Mouse (Mus musculus): ENCODE measurements at regions not wholly inside any gene's neighbourhood (a gene's known extent, or its start where the extent isn't known, plus 50 kb on each side); places are given as distances from the start of the nearest gene placed in this dataset.
A peak's percentile ranks its signal among the peaks of the same experiment; 100 is the strongest.

- no peak for DNase-seq (ENCODE audit: extremely low spot score in 1 of 2, low spot score in 2 of 2)
- intact Hi-C loops (cut with DNase I): no loop called here
These were observed 119.3 kb downstream of the Ttc8 start for GRCm38 (mm10) chr12:99039497-99040322.

GRCm38 (mm10) chr12:99041606-99042005, 121.2 kb downstream of the Ttc8 start:
- no peak for DNase-seq (ENCODE audit: extremely low spot score in 1 of 2, low spot score in 2 of 2)
- intact Hi-C loops (cut with DNase I): no loop called here

GRCm38 (mm10) chr12:99042918-99043862, 122.8 kb downstream of the Ttc8 start:
- intact Hi-C loops (cut with DNase I): no loop called here

GRCm38 (mm10) chr12:99044477-99044876, 124.1 kb downstream of the Ttc8 start:
- intact Hi-C loops (cut with DNase I): no loop called here
- no peak for DNase-seq (ENCODE audit: extremely low spot score in 1 of 2, low spot score in 2 of 2)

More at GRCm38 (mm10) chr12:99042918-99043862, 122.8 kb downstream of the Ttc8 start:
- no peak for DNase-seq (ENCODE audit: extremely low spot score in 1 of 2, low spot score in 2 of 2)

- no peak for DNase-seq (ENCODE audit: extremely low spot score in 1 of 2, low spot score in 2 of 2)
- intact Hi-C loops (cut with DNase I): no loop called here
These were observed 130.1 kb downstream of the Ttc8 start for GRCm38 (mm10) chr12:99050426-99050825.

- intact Hi-C loops (cut with DNase I): no loop called here
- DNase-seq (ENCODE audit: extremely low spot score in 1 of 2, low spot score in 2 of 2): no peak
These were observed 132.2 kb downstream of the Ttc8 start for GRCm38 (mm10) chr12:99052599-99052998.

GRCm38 (mm10) chr12:99057521-99057920, 137.1 kb downstream of the Ttc8 start:
- no peak for DNase-seq (ENCODE audit: extremely low spot score in 1 of 2, low spot score in 2 of 2)
- intact Hi-C loops (cut with DNase I): no loop called here

GRCm38 (mm10) chr12:99058916-99059315, 138.5 kb downstream of the Ttc8 start:
- DNase-seq (ENCODE audit: extremely low spot score in 1 of 2, low spot score in 2 of 2): no peak
- intact Hi-C loops (cut with DNase I): no loop called here

- intact Hi-C loops (cut with DNase I): no loop called here
- DNase-seq (ENCODE audit: extremely low spot score in 1 of 2, low spot score in 2 of 2): no peak
These were observed 139.1 kb downstream of the Ttc8 start for GRCm38 (mm10) chr12:99059491-99059890.

- intact Hi-C loops (cut with DNase I): no loop called here
- no peak for DNase-seq (ENCODE audit: extremely low spot score in 1 of 2, low spot score in 2 of 2)
These were observed 140.3 kb downstream of the Ttc8 start for GRCm38 (mm10) chr12:99060702-99061101.

GRCm38 (mm10) chr12:99063441-99063840, 143.1 kb downstream of the Ttc8 start:
- DNase-seq (ENCODE audit: extremely low spot score in 1 of 2, low spot score in 2 of 2): no peak
- intact Hi-C loops (cut with DNase I): no loop called here

GRCm38 (mm10) chr12:99063885-99064284, 143.5 kb downstream of the Ttc8 start:
- DNase-seq (ENCODE audit: extremely low spot score in 1 of 2, low spot score in 2 of 2): no peak
- intact Hi-C loops (cut with DNase I): no loop called here

- no peak for DNase-seq (ENCODE audit: extremely low spot score in 1 of 2, low spot score in 2 of 2)
- intact Hi-C loops (cut with DNase I): no loop called here
These were observed 147.6 kb downstream of the Ttc8 start for GRCm38 (mm10) chr12:99067962-99068361.

GRCm38 (mm10) chr12:99073766-99074165, 153.4 kb downstream of the Ttc8 start:
- DNase-seq (ENCODE audit: extremely low spot score in 1 of 2, low spot score in 2 of 2): no peak
- intact Hi-C loops (cut with DNase I): no loop called here

GRCm38 (mm10) chr12:99077366-99077765, 157.0 kb downstream of the Ttc8 start:
- intact Hi-C loops (cut with DNase I): no loop called here

GRCm38 (mm10) chr12:99079873-99080272, 159.5 kb downstream of the Ttc8 start:
- intact Hi-C loops (cut with DNase I): loop anchor here (10.0 kb wide), 2 partner anchors 785 to 875 kb away; no protein-coding TSS in a partner anchor
- no peak for DNase-seq (ENCODE audit: extremely low spot score in 1 of 2, low spot score in 2 of 2)

More at GRCm38 (mm10) chr12:99077366-99077765, 157.0 kb downstream of the Ttc8 start:
- DNase-seq (ENCODE audit: extremely low spot score in 1 of 2, low spot score in 2 of 2): no peak

GRCm38 (mm10) chr12:99083616-99084015, 163.2 kb downstream of the Ttc8 start:
- no peak for DNase-seq (ENCODE audit: extremely low spot score in 1 of 2, low spot score in 2 of 2)
- intact Hi-C loops (cut with DNase I): loop anchor here (10.0 kb wide), 2 partner anchors 781 to 871 kb away; no protein-coding TSS in a partner anchor

GRCm38 (mm10) chr12:99084144-99084543, 163.8 kb downstream of the Ttc8 start:
- DNase-seq (ENCODE audit: extremely low spot score in 1 of 2, low spot score in 2 of 2): peak; percentile 74 to 88
- intact Hi-C loops (cut with DNase I): loop anchor here (10.0 kb wide), 2 partner anchors 781 to 871 kb away; no protein-coding TSS in a partner anchor

- intact Hi-C loops (cut with DNase I): loop anchor here (5.0 to 10.0 kb wide), 3 partner anchors 778 to 1020 kb away; no protein-coding TSS in a partner anchor
- DNase-seq (ENCODE audit: extremely low spot score in 1 of 2, low spot score in 2 of 2): peak; percentile 41
These were observed 166.9 kb downstream of the Ttc8 start for GRCm38 (mm10) chr12:99087286-99087685.
